Mouse (Mus musculus) spleen, adult 2 months (tissue): ENCODE data around the gene Peli2.

ENCODE experiments used
- CTCF ChIP-seq: fragments of 200-500 bp; IDR thresholded peaks from 2 replicates; pipeline ENCODE4 v1.5.1; 2011; ENCODE audit warnings: mild to moderate bottlenecking, inconsistent platforms; ENCODE audit not compliant: insufficient read depth, insufficient read length, insufficient replicate concordance; ENCODE audit errors: extremely low read depth
- POLR2A ChIP-seq: fragments of 200-500 bp; IDR thresholded peaks from 2 replicates; pipeline ENCODE4 v1.6.1; 2011; ENCODE audit warnings: low read depth, low read length, inconsistent platforms

- no peak for TF ChIP-seq CTCF
- TF ChIP-seq POLR2A = no peak
Measured at GRCm38 (mm10) chr14:48225810-48226446, 105.3 kb downstream of the Peli2 start.
